ENCODE assay signal across 7 mouse cellular contexts in the genomic region with DNA sequence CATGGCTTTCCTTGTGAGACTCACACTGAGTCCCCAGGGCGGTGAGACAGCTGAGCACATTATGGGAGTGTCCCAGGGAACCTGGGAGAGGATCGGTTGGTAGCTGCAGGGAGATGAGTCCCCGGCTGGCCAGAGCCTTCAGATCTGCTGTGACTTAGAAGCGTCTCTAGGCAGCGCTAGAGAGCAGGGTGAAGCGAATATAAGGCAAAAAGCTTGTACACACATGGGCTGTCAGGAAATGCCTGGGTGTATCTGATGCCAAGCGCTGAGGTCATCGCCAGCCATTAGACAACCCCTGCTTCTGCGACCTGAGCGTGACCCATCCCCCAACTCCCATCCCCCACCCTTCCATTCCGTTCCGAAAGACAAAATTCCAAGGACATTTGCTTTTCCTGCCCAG.
DNase-seq lines count a peak whose midpoint lies in the region; ATAC-seq and TF ChIP-seq lines count a peak whose summit lies in the region.

No protein-coding gene starts in this region.

- H3K36me3 ChIP-seq in MEL (ENCODE audit: control insufficient read depth in 1 of 2, insufficient read depth in 2 of 2, low read length in 2 of 2) = no peaks in the 10 kb centered on the region
- H3K36me3 ChIP-seq in forebrain, postnatal 0 days (ENCODE audit: insufficient read depth) = no peaks in the 10 kb centered on the region

- no peak for TF ChIP-seq EP300 in MEL (IDR thresholded peaks at IDR 0.05; ENCODE audit: low read depth in 1 of 2, low read length in 2 of 2)

- no peak for TF ChIP-seq POLR2A in MEL (IDR thresholded peaks at IDR 0.05; ENCODE audit: control insufficient read depth in 1 of 2, insufficient read depth in 1 of 2, low read depth in 1 of 2, low read length in 2 of 2, poor library complexity in 1 of 2)

- H3K4me1 ChIP-seq in MEL (ENCODE audit: control insufficient read depth in 1 of 2, insufficient read depth in 2 of 2, low read length in 2 of 2) = no peaks in the 10 kb centered on the region
- no peaks in the 10 kb centered on the region for H3K4me1 ChIP-seq in forebrain, postnatal 0 days (ENCODE audit: insufficient read depth)

- TF ChIP-seq CTCF in MEL (IDR thresholded peaks at IDR 0.05 in 2 of 3, conservative IDR thresholded peaks at IDR 0.05 in 1 of 3; ENCODE audit: control insufficient read depth in 1 of 3, insufficient read depth in 1 of 3, low read depth in 2 of 3, low read length in 3 of 3, poor library complexity in 1 of 3, severe bottlenecking in 1 of 3) = peak; percentile 56 to 74 (median 70); a peak in 5 of 6 replicates
- peak; percentile 72 for TF ChIP-seq CTCF in forebrain, postnatal 0 days (IDR thresholded peaks at IDR 0.05; ENCODE audit: low read depth)
- TF ChIP-seq CTCF in layer of hippocampus, adult 2 months (conservative IDR thresholded peaks at IDR 0.05) = peak; percentile 94

- no peak overlapping the region for H3K4me3 ChIP-seq in MEL (ENCODE audit: control insufficient read depth in 1 of 2, insufficient read depth in 1 of 2, low read depth in 2 of 2, low read length in 2 of 2)
- H3K4me3 ChIP-seq in forebrain, postnatal 0 days (ENCODE audit: low read depth, low read length) = no peak overlapping the region
- H3K4me3 ChIP-seq in layer of hippocampus, adult 2 months = peak overlapping the region; percentile 27; the same call in 1 of the 2 replicates

- no peak overlapping the region for H3K27ac ChIP-seq in MEL (ENCODE audit: control insufficient read depth, low read depth, low read length)
- H3K27ac ChIP-seq in forebrain, postnatal 0 days (ENCODE audit: low read depth, low read length) = no peak overlapping the region
- no peak overlapping the region for H3K27ac ChIP-seq in layer of hippocampus, adult 2 months

- peak; percentile 61 for DNase-seq in MEL (ENCODE audit: low read depth, low spot score)
- peak; percentile 92 for DNase-seq in brain, adult 2 months (ENCODE audit: low read depth, low spot score)
- DNase-seq in forebrain, postnatal 0 days = peak; percentile 72
- peak; percentile 70 for DNase-seq in heart, postnatal 36 days
- peak; percentile 46 to 56 for DNase-seq in layer of hippocampus, adult 2 months (ENCODE audit: low spot score in 2 of 2)
- peak; percentile 91 for DNase-seq in lung, postnatal 10 days
- DNase-seq in right cerebral cortex, adult 18-20 months = peak; percentile 65

- peak; percentile 70 for TF ChIP-seq RAD21 in MEL (IDR thresholded peaks at IDR 0.05; ENCODE audit: low read depth, low read length)

- H3K4me2 ChIP-seq in forebrain, postnatal 0 days (ENCODE audit: low read depth) = 0 out of 2 replicates have a peak overlapping the region, but pooled peaks have one; percentile 1

- intact Hi-C loops in heart, postnatal 36 days (cut with DNase I) = loop anchor here (1.0 to 10.0 kb wide), 4 partner anchors 92 to 510 kb away; no protein-coding TSS in a partner anchor

- no peaks in the 10 kb centered on the region for H3K27me3 ChIP-seq in MEL (ENCODE audit: control insufficient read depth in 1 of 2, insufficient read depth in 2 of 2, low read length in 2 of 2)
- H3K27me3 ChIP-seq in forebrain, postnatal 0 days (ENCODE audit: insufficient read depth, low read length) = no peaks in the 10 kb centered on the region

- no peak overlapping the region for H3K9ac ChIP-seq in MEL (ENCODE audit: control insufficient read depth, low read depth, low read length, poor library complexity, severe bottlenecking)
- H3K9ac ChIP-seq in forebrain, postnatal 0 days = no peak overlapping the region

- no peaks in the 10 kb centered on the region for H3K9me3 ChIP-seq in MEL (replicated peaks; ENCODE audit: insufficient read depth, low read length)
- H3K9me3 ChIP-seq in forebrain, postnatal 0 days (ENCODE audit: low read length) = no peaks in the 10 kb centered on the region

- no peaks in the 10 kb centered on the region for H3K79me2 ChIP-seq in MEL (ENCODE audit: control insufficient read depth, insufficient read depth, low read length, poor library complexity)

- ATAC-seq in forebrain, postnatal 0 days = peak; percentile 48

- 15% methylated on average over 12 of the region's 12 CpGs for WGBS in forebrain, postnatal 0 days

TF ChIP-seq in MEL, 35 proteins besides CTCF, POLR2A, EP300 and RAD21:
- TF ChIP-seq E2F4 (IDR thresholded peaks at IDR 0.05; ENCODE audit: borderline replicate concordance, low read depth, low read length) = no peak
- TF ChIP-seq MYC (IDR thresholded peaks at IDR 0.05; ENCODE audit: low read depth, low read length) = no peak
- peak; percentile 74 for TF ChIP-seq SMC3 (IDR thresholded peaks at IDR 0.05; ENCODE audit: low read depth, low read length)
- no peak for TF ChIP-seq UBTF (IDR thresholded peaks at IDR 0.05; ENCODE audit: borderline replicate concordance, insufficient read depth, low read depth, low read length)
- TF ChIP-seq ZC3H11A (IDR thresholded peaks at IDR 0.05; ENCODE audit: low read depth, low read length) = peak; percentile 51
- no peak for TF ChIP-seq MAZ (IDR thresholded peaks at IDR 0.05; ENCODE audit: low read depth, low read length)
- no peak for TF ChIP-seq MEF2A (IDR thresholded peaks at IDR 0.05; ENCODE audit: extremely low read depth, insufficient replicate concordance, low read depth, low read length, poor library complexity, severe bottlenecking)
TF ChIP-seq in MEL: peak in this region for 2.
